Mouse (Mus musculus) erythroblast, adult 5-6 weeks (primary cell): ENCODE results near the gene AI182371. TPM values are rescaled to one million over a fixed set of nuclear protein-coding genes. Genes with fewer than 3 reads are reported as not detected.
A peak's percentile ranks its signal among the peaks of the same experiment; 100 is the strongest.

Source experiments
- ATAC-seq: replicated peaks from 2 replicates; pipeline ENCODE4 v1.8.0; 2016; ENCODE audit warnings: moderate number of reproducible peaks, mild to moderate bottlenecking, moderate TSS enrichment, inconsistent platforms; ENCODE audit not compliant: poor library complexity, low FRiP score, severe bottlenecking
- total RNA-seq, 2 experiments: library from RNA; stranded (forward) in 1 of 2; stranded (reverse) in 1 of 2; fragments of 150-400 nt in 1 of 2; fragments of 200-764, 138-1000 nt in 1 of 2; gene quantifications; 2 replicates each; pipeline versions ENCODE4 v1.2.3 to v1.2.4; 2015 to 2017; ENCODE audit warnings: low replicate concordance in 2 of 2

The AI182371 gene
- total RNA-seq, 2 experiments from 2014 or later = 1.4 TPM; not detected in 1

DNA sequence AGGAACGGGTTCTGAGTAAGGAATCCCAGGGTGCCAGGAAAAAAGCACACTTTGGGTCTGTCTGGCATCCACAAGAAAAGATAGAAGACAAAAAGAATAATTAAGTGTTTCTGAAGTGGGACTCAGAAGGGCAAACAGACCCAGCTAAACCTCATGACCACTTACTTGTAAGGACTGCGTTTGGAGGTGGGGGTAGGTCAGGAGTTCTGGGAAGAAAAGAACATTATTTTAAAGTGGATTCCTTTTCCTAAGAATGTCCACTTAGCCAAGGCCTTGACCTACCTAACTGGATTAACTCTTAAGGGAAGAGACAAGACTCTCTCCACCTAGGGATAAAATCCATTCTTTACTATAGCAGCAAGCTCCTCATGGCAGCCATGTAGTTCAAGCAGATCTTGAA, 28.8 kb downstream of the AI182371 start:
- no peak for ATAC-seq

DNA sequence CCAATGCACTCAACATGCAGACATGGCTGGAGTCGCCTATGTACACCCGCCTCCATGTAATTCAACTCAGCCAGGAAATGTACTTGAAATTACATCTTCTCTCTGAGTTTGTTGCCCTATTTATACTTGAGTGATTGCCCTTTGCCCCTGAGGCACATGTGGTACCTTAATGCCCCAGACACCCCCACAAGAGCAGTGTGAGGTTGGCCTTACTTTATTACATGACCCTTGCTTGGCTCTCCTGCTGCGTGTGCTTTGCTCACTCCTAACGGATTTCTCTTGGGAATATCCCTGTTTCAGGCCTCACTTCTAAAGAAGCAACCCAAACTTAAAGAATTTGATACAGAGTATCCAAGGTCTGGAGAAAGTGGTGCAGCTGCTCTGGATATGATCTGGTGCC, 31.1 kb downstream of the AI182371 start:
- no peak for ATAC-seq

DNA sequence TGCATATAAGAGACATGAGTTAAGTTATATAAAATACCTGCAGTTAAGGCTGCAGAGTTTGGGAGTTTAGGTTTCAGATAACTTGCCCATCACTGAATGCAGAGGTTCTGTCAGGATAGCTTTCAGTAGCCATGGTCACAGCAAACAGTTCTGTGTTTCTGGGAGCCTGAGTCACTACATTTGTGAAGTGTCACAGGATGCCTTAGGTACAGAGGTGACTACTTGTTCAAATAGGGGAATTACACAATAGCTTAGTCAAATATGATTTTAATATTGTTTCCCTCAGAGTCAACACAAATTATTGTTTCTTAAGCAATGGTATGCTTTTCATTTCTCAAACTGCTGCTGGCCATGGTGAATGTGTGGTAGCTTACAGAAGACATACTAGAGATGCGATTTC, 32.2 kb downstream of the AI182371 start:
- no peak for ATAC-seq

DNA sequence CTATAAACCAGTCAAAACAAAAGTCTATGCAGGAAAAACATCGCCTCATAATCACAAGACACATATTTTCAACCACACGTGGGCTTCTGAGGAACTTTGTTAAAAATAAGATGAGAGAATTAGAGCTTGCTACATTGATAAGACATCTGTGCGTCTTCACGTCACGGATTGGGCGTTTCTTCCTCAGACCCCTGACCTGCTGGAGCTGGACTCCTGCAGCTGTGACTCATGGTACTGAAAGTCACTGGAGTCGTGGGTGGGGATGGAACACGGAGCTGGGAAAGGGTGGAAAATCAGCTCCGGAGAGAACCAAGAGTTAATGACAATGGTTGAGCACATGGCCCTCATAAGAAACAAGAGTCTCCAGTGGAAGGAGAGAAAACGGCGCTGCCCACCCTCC, 34.2 kb downstream of the AI182371 start:
- no peak for ATAC-seq

DNA sequence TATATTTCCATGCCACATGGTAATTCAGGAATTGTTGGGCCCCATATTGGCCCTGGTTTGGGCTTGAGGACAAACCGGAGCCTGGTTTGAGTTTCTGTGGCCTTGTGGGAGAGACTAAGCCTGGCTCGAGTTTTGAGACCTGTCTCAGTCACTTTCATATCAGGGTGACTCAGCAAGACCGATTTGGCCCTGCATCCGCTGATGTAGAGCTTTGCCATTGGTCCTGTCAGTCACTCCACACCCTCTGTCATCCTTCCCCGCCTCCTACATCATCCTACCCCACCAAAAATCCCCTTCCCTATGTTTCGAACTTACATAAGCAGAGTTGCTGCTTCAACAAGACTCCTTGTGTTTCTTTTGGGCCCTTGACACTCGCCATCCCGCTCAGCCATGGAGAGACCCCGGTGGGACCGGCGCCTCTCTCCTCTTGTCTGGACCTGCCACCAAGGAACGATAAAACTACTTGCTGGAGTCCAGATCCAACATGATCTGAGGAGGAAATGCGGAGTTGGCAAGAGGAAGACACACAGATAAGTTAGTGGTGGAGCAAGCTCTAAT, 34.7 kb downstream of the AI182371 start:
- ATAC-seq = no peak

DNA sequence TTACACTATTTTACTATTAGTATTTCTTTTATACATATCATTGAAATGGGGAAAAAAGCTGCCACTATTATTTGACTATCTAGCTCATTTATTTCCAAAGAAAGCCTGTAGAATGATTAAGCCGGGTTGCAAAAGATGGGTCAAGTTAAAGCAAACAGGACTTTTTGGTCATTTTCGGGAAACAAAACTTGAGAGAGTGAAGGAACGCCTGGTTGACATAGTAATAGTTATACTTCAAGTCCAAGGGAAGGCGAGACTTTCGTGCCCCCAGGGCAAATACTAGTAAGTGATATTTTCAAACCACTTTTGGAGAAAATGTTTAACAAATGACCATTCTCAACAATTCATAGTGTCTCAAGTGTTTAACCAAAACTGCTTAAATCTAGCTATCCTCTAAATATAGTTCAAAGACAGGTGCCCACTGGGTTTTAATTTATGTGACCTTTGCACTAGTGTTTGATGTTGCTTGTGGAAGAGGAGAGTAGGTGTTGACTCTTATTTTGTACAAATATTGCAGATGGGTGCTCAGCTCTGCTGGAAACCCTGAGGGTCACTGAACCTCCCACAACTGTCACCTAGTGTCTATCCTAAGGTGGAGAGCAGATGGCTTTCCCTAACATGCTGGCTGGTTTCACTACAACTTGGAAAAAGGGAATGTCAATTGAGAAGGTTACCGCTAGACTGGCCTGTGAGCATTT, 37.9 kb downstream of the AI182371 start:
- no peak for ATAC-seq

DNA sequence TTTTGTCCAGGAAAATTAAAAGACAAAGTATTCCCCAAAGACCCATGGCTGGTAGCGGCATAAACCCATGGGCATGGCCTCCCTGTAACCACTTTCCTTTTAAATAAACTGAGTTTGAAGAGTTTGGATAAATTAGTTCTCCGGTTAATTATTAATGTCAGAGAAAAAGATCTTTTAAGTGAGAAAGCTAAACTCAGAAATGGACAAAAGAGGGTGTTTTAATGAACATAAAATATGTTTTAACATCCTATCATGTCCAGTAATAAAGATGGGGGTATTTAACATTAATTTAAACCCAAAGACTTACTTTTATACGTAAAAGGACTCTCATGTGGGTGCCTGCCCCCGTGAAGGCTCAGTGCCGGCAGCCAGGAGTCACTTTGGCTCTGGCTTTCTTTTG, 40.0 kb downstream of the AI182371 start, which contains the start of gene Hc:
Hc (minus strand) TSS at position 101 of the 400 bp plus-strand sequence.
- no peak for ATAC-seq

DNA sequence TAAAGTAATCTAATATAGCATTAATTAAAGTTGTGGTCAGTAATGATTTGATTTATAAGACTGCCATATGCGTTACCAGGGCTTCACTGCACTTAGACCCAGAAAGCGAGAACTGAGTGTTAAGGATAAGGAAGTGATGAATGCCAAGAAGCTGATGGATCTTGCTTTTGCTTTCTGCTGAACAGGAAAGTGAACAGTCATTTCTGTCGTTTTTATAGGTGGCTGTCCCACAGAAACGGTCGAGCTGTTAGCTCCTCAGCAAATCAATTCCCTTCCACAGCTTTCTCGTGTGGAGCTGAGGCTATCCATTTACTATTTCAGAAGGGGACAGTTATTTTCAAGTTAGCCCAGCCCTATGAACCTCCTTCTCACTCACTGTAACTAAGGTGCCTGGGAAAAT, 40.4 kb downstream of the AI182371 start:
- no peak for ATAC-seq

DNA sequence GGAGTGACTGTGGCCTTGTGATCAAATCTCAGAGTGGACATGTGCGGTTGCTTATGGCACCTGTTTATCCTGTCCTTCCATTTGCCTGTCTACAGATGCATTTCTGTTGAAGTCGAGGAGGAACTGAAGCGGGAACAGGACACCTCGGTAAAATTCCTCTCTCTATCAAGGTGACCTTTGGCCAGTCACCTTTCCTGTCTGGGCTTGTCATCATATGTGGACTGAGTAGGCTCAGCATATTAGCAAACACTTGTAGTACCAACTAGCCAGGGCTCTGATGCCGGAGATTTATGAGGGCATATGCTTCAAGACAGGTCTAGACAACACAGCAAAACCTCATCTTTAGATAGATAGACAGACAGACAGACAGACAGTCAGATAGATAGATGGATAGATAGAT, 41.1 kb downstream of the AI182371 start:
- no peak for ATAC-seq

DNA sequence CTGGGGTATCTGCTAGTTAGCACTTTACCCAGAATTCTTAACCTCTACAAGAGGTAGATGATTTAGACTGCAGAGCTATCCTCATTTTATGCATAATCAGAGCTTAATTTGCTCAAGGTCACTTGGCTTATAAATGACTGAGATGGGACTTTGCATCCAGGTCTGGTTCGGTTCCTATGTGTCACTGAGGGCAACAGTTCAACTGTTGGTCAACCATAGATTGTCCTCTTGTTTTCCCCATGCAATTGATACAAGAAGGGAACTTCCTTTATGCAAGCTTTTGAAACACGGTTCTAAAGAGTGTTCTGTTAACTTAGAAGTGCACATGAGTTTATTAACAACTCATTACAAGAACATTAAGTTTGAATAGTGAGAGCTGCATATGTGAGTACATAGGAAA, 43.0 kb downstream of the AI182371 start:
- no peak for ATAC-seq

DNA sequence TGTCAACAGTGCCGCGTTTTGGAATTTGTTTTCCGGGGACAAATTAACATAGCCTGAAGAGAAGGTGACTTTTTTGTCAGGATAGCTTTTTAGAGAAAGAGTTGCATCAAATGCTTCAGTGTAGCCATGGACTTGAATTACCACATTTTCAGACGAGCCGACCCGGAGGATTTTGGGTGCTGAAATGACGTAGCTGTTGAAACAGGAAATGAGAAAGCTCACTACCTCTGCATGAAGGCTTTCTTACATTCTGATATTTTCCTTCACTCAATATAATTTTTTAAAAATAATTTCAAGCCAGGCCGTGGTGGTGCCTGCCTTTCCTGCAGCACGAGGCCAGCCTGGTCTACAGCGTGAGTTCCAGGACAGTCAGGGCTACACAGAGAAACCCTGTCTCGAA, 44.1 kb downstream of the AI182371 start:
- no peak for ATAC-seq

DNA sequence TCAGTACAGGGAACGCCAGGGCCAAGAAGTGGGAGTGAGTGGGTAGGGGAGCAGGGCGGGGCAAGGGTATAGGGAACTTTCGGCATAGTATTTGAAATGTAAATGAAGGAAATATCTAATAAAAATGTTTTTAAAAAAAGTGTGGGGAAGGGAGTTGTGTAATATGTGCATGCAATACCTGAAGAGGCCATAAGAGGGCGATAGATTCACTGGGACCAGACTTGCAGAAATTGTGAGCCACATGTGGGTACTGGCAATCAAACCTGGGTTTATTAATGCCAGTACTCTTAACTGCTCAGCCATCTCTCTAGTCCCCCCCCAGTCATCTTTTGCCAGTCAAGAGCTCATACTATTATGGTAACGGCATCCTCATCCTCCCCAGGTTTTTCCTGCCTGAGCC, 52.5 kb downstream of the AI182371 start:
- peak; percentile 74 for ATAC-seq

DNA sequence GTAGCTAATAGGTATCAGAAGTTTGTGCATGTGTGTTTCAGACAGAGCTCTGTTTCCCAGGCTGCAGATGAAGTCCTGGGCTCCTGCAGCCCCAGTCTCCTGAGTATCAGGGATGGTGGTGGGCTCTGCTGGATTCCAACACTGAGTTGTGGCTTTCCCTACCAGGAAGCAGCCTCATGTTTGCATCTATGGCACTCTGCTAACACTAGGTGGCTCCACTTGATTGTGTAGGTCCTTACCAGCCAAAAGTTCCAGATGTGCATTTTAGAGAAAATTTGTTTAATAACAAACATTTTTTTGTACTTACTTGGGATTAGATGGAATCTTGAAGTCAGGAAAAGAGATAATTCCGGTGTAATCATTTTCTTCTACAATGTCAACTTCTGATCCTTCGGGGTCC, 56.4 kb downstream of the AI182371 start:
- peak; percentile 60 for ATAC-seq

DNA sequence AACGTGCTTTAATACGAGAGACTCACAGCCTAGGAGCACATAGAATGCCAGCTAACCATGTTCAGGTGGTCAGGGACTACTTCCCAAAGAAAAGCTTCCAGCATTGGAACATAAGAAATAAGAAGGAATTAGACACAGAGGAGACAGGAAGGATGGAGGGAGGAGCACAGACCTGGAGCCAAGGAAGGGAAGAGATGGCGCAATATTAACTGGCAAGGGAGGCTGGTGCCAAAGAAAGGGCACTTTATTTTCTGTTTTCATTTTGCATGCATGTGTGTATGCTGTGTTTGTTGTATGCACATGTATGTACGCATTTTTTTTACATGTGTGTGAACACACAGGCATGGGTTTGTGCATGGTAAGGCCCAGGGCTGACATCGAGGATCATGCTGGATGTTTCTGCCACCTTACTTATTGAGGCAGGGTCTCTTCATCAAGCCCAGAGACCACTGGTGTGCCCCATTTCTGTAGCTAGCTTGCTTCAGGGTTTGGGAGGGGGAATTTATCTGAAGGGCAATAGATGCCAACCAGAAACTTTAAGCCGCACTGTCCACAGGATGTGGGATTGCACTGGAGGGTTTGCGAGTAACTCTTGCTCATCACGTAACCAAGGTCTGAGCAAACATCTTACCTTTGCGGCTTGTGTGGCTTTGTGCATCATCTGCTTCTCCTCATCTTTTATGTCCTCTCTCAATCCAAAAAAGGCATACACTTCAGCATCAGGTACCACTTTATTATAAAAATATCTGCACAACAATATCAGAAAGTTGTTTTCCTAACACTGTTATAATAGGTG, 62.6 kb downstream of the AI182371 start:
- ATAC-seq = no peak

Other genes starting within 250 kb of the AI182371 start
- gene Cutal, start 227.1 kb downstream of the AI182371 start, total RNA-seq (2015; ENCODE audit: low replicate concordance) = not detected in 2 replicates
- not detected in 2 replicates for gene Cutal, start 227.1 kb downstream of the AI182371 start, total RNA-seq (2017; ENCODE audit: low replicate concordance)
- gene Psmd5, start 226.6 kb downstream of the AI182371 start, total RNA-seq (2015; ENCODE audit: low replicate concordance) = 18.0 and 64.0 TPM in 2 replicates
- 11.8 and 25.0 TPM in 2 replicates for gene Psmd5, start 226.6 kb downstream of the AI182371 start, total RNA-seq (2017; ENCODE audit: low replicate concordance)
- 1.7 and 1.9 TPM in 2 replicates for gene Phf19, start 187.5 kb downstream of the AI182371 start, total RNA-seq (2015; ENCODE audit: low replicate concordance)
- gene Phf19, start 187.5 kb downstream of the AI182371 start, total RNA-seq (2017; ENCODE audit: low replicate concordance) = 0.42 and 1.9 TPM in 2 replicates
- 0.63 TPM in 1 of 2 replicates, not detected in the other for gene Traf1, start 139.8 kb downstream of the AI182371 start, total RNA-seq (2015; ENCODE audit: low replicate concordance)
- 0.43 TPM in 1 of 2 replicates, not detected in the other for gene Traf1, start 139.8 kb downstream of the AI182371 start, total RNA-seq (2017; ENCODE audit: low replicate concordance)
- gene Hc, start 40.1 kb downstream of the AI182371 start, total RNA-seq (2015; ENCODE audit: low replicate concordance) = not detected in 2 replicates
- gene Hc, start 40.1 kb downstream of the AI182371 start, total RNA-seq (2017; ENCODE audit: low replicate concordance) = not detected in 2 replicates
- 34.4 and 44.5 TPM in 2 replicates for gene Cntrl, start 7.9 kb upstream of the AI182371 start, total RNA-seq (2015; ENCODE audit: low replicate concordance)
- gene Cntrl, start 7.9 kb upstream of the AI182371 start, total RNA-seq (2017; ENCODE audit: low replicate concordance) = 42.4 and 60.4 TPM in 2 replicates
- gene Rab14, start 99.6 kb upstream of the AI182371 start, total RNA-seq (2015; ENCODE audit: low replicate concordance) = 58.4 and 62.1 TPM in 2 replicates
- 61.2 and 131 TPM in 2 replicates for gene Rab14, start 99.6 kb upstream of the AI182371 start, total RNA-seq (2017; ENCODE audit: low replicate concordance)
- 15.0 and 16.7 TPM in 2 replicates for gene Gsn, start 154.8 kb upstream of the AI182371 start, total RNA-seq (2015; ENCODE audit: low replicate concordance)
- gene Gsn, start 154.8 kb upstream of the AI182371 start, total RNA-seq (2017; ENCODE audit: low replicate concordance) = 19.7 and 23.1 TPM in 2 replicates
- gene Stom, start 235.4 kb upstream of the AI182371 start, total RNA-seq (2015; ENCODE audit: low replicate concordance) = 374 and 432 TPM in 2 replicates
- 642 and 716 TPM in 2 replicates for gene Stom, start 235.4 kb upstream of the AI182371 start, total RNA-seq (2017; ENCODE audit: low replicate concordance)